Mouse (Mus musculus) cortical plate, adult 2 months (tissue): ENCODE results near the gene Tmem132c.

Experiments used
- CTCF ChIP-seq: fragments of 200-500 bp; IDR thresholded peaks from 2 replicates; pipeline ENCODE4 v1.5.1; 2011; ENCODE audit warnings: mild to moderate bottlenecking, control low read depth, low read length; ENCODE audit not compliant: insufficient read depth; ENCODE audit errors: extremely low read depth
- POLR2A ChIP-seq: fragments of 200-500 bp; IDR thresholded peaks from 2 replicates; pipeline ENCODE4 v1.6.1; 2011; ENCODE audit warnings: mild to moderate bottlenecking, low read length, control low read depth; ENCODE audit not compliant: insufficient read depth; ENCODE audit errors: extremely low read depth

DNA sequence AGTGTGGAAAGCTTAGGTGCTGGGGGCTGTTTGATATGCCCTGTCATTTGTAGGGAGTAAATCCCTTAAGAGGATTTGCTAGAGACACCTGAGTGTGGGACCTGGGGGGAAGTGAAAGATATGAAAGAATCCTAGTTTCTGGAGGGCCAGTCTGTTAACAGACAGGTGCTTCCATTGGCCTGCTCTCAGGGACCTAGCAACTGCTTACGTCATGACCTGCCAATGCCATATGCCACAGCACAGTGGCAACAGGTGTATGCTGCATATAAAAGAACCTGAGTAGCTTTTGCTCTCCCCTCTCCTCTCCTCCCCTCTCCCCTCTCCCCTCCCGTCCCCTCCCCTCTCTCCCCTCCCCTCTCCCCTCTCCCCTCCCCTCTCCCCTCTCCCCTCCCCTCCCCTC lies 232.1 kb downstream of the Tmem132c start:
- TF ChIP-seq CTCF (no peak), POLR2A (no peak)
